8 mouse cellular contexts compared by ENCODE assay signal in genomic region chr2:181286629-181287337, GRCm38 (mm10). TPM values are rescaled to one million over a fixed set of nuclear protein-coding genes. Genes with fewer than 3 reads are reported as not detected.
DNase-seq lines count a peak whose midpoint lies in the region; ATAC-seq and TF ChIP-seq lines count a peak whose summit lies in the region.

No protein-coding gene starts in this region.

- peaks cover 17% of the 10 kb centered on the region for H3K4me1 ChIP-seq in heart, embryonic 12.5 days (replicated peaks)
- peaks cover 4 to 5% of the 10 kb centered on the region in 2 experiments; a peak in 2 of 4 replicates for H3K4me1 ChIP-seq in ES-E14 (ENCODE audit: control insufficient read depth in 2 of 2, insufficient read depth in 2 of 2, low read length in 2 of 2, poor library complexity in 1 of 2)
- H3K4me1 ChIP-seq in forebrain, embryonic 16.5 days (replicated peaks; ENCODE audit: control insufficient read depth, insufficient read depth, low read length), result peaks cover 14% of the 10 kb centered on the region

- H3K36me3 ChIP-seq in heart, embryonic 12.5 days, result peaks cover 29% of the 10 kb centered on the region
- H3K36me3 ChIP-seq in ES-E14 (ENCODE audit: control insufficient read depth, insufficient read depth, low read length, poor library complexity, severe bottlenecking) (no peaks in the 10 kb centered on the region; the same call in 1 of the 2 replicates), macrophage (ENCODE audit: inconsistent target) (0 out of 2 replicates have a peak, but pooled peaks cover 4% of the 10 kb centered on the region)
- H3K36me3 ChIP-seq in forebrain, embryonic 16.5 days (ENCODE audit: control insufficient read depth, insufficient read depth), result no peaks in the 10 kb centered on the region

- peak overlapping the region; percentile 78 for H3K9ac ChIP-seq in heart, embryonic 12.5 days
- peak overlapping the region; percentile 100 for H3K9ac ChIP-seq in ES-E14 (ENCODE audit: insufficient read depth, low read depth, low read length, poor library complexity, severe bottlenecking)
- peak overlapping the region; percentile 90 for H3K9ac ChIP-seq in forebrain, embryonic 16.5 days (replicated peaks; ENCODE audit: low read depth, low read length)

- H3K79me2 ChIP-seq in macrophage (ENCODE audit: inconsistent target), result peaks cover 77% of the 10 kb centered on the region

- in situ Hi-C loops in ES-E14 (cut with MboI; ENCODE audit: low sequenced_read_pairs in 2 of 2, unreplicated experiment in 2 of 2), result no loop called here

- DNase-seq in heart, postnatal 25 days (ENCODE audit: low spot score), result no peak
- DNase-seq in ES-E14 (ENCODE audit: low read depth, low spot score), result no peak
- DNase-seq in frontal cortex, postnatal 25 days (ENCODE audit: low spot score in 2 of 2), result no peak
- no peak for DNase-seq in gastrocnemius, postnatal 25 days
- DNase-seq in cerebellum, adult 11-12 months, result no peak

- no peak for ATAC-seq in heart, embryonic 12.5 days (ENCODE audit: insufficient number of reproducible peaks, low FRiP score)
- no peak for ATAC-seq in forebrain, embryonic 16.5 days

- no peaks in the 10 kb centered on the region for H3K9me3 ChIP-seq in heart, embryonic 12.5 days (replicated peaks)
- no peaks in the 10 kb centered on the region for H3K9me3 ChIP-seq in ES-E14 (ENCODE audit: control insufficient read depth, insufficient read depth, low read depth, low read length)
- H3K9me3 ChIP-seq in forebrain, embryonic 16.5 days (ENCODE audit: control insufficient read depth, low read length), result no peaks in the 10 kb centered on the region

- intact Hi-C loops in heart, postnatal 25 days (cut with DNase I), result loop anchor here (2.0 to 5.0 kb wide), 2 partner anchors 44 to 100 kb away; partner anchors contain the start of genes Helz2 and Ppdpf

- H3K27me3 ChIP-seq in heart, embryonic 12.5 days (replicated peaks), result no peaks in the 10 kb centered on the region
- no peaks in the 10 kb centered on the region for H3K27me3 ChIP-seq in forebrain, embryonic 16.5 days (replicated peaks; ENCODE audit: control insufficient read depth, insufficient read depth, low read length)

- H3K27ac ChIP-seq in heart, embryonic 12.5 days (ENCODE audit: poor library complexity, severe bottlenecking), result peak overlapping the region; percentile 95
- H3K27ac ChIP-seq in ES-E14 (ENCODE audit: insufficient read depth, low read depth, low read length, poor library complexity, severe bottlenecking) (peak overlapping the region; percentile 99), macrophage (peak overlapping the region; percentile 89)
- H3K27ac ChIP-seq in forebrain, embryonic 16.5 days (ENCODE audit: low read length), result peak overlapping the region; percentile 98

- peak overlapping the region; percentile 67 for H3K4me2 ChIP-seq in heart, embryonic 12.5 days
- H3K4me2 ChIP-seq in forebrain, embryonic 16.5 days (ENCODE audit: low read length), result peak overlapping the region; percentile 75

- 52% methylated on average over 6 of the region's 6 CpGs for WGBS in heart, embryonic 12.5 days
- WGBS in forebrain, embryonic 16.5 days, result 56% methylated on average over 6 of the region's 6 CpGs
- 43% methylated on average over 6 of the region's 6 CpGs for WGBS in macrophage (ENCODE audit: missing documents)

- H3K4me3 ChIP-seq in heart, embryonic 12.5 days, result peak overlapping the region; percentile 56
- H3K4me3 ChIP-seq in ES-E14 (ENCODE audit: insufficient read depth in 1 of 2, low read depth in 1 of 2, low read length in 2 of 2, poor library complexity in 1 of 2, severe bottlenecking in 1 of 2) (peak overlapping the region; percentile 95 to 98), macrophage (ENCODE audit: inconsistent target) (peak overlapping the region; percentile 69)
- peak overlapping the region; percentile 77 for H3K4me3 ChIP-seq in forebrain, embryonic 16.5 days (replicated peaks; ENCODE audit: low read length)

TF ChIP-seq in ES-E14, 5 proteins besides CTCF, POLR2A, EP300 and RAD21:
- TF ChIP-seq CHD2 (IDR thresholded peaks at IDR 0.05; ENCODE audit: low read depth, low read length), result no peak
- TF ChIP-seq ZC3H11A (IDR thresholded peaks at IDR 0.05; ENCODE audit: borderline replicate concordance, low read depth, low read length), result no peak
- no peak for TF ChIP-seq HCFC1 (IDR thresholded peaks at IDR 0.05; ENCODE audit: borderline replicate concordance, insufficient read depth, low read length)
- no peak for TF ChIP-seq ZNF384 (IDR thresholded peaks at IDR 0.05; ENCODE audit: low read depth, low read length)
- TF ChIP-seq MAFK (IDR thresholded peaks at IDR 0.05; ENCODE audit: insufficient read depth, low read depth, low read length), result no peak

RNA-seq across cellular contexts. Expression of gene Gmeb2, which starts 1.1 kb away (rescaled TPM):
- polyA plus RNA-seq in heart, embryonic 12.5 days (2016; fragmentation: Nextera tagmentation; extraction: Ambion mirVana), result 10.3 and 10.7 TPM in 2 replicates
- total RNA-seq in heart, postnatal 25 days (2021), result 10 to 100 TPM in 1 of 2 experiments, 1 to 10 TPM in 1; 8.5 to 10.5 TPM
- total RNA-seq in ES-E14 (2012; rRNA removed), result 15.2 and 16.4 TPM in 2 replicates
- 22.0 and 22.7 TPM in 2 replicates for polyA plus RNA-seq in forebrain, embryonic 16.5 days (2015; fragmentation: Nextera tagmentation; extraction: Ambion mirVana)
- total RNA-seq in macrophage (2018; cell fraction: chromatin; rRNA removed), result 100 to 1,000 TPM in 6 of 26 experiments, 10 to 100 TPM in 20; 44.2 to 154 (median 63.9) TPM
- total RNA-seq in macrophage (2018; cell fraction: cytosol; rRNA removed), result 10 to 100 TPM; 10.3 to 28.8 (median 12.7) TPM
- 100 to 1,000 TPM in 2 of 26 experiments, 10 to 100 TPM in 24; 27.3 to 108 (median 45.0) TPM for total RNA-seq in macrophage (2018; cell fraction: nucleus; rRNA removed)
- 8.9 to 11.2 TPM (median 10.8 TPM) in 3 replicates for polyA plus RNA-seq in macrophage (2018)
- total RNA-seq in gastrocnemius, postnatal 25 days (2021), result 1 to 10 TPM; 6.1 to 6.3 TPM

RNA-seq across cellular contexts. Expression of gene Stmn3, which starts 27.5 kb away (rescaled TPM):
- polyA plus RNA-seq in heart, embryonic 12.5 days (2016; fragmentation: Nextera tagmentation; extraction: Ambion mirVana), result 0.45 and 0.80 TPM in 2 replicates
- total RNA-seq in heart, postnatal 25 days (2021), result under 1 TPM; 0.45 to 0.52 TPM
- 7.9 and 8.6 TPM in 2 replicates for total RNA-seq in ES-E14 (2012; rRNA removed)
- polyA plus RNA-seq in forebrain, embryonic 16.5 days (2015; fragmentation: Nextera tagmentation; extraction: Ambion mirVana), result 899 and 1,155 TPM in 2 replicates
- not detected for total RNA-seq in macrophage (2018; cell fraction: chromatin; rRNA removed)
- under 1 TPM in 1 of 26 experiments, not detected in 25; 0.14 TPM for total RNA-seq in macrophage (2018; cell fraction: cytosol; rRNA removed)
- total RNA-seq in macrophage (2018; cell fraction: nucleus; rRNA removed), result not detected
- polyA plus RNA-seq in macrophage (2018), result not detected in 3 replicates
- total RNA-seq in gastrocnemius, postnatal 25 days (2021), result under 1 TPM in 1 of 2 experiments, not detected in 1; 0.32 TPM

RNA-seq across cellular contexts. Expression of gene Rtel1, which starts 32.8 kb away (rescaled TPM):
- polyA plus RNA-seq in heart, embryonic 12.5 days (2016; fragmentation: Nextera tagmentation; extraction: Ambion mirVana), result 29.0 and 30.0 TPM in 2 replicates
- total RNA-seq in heart, postnatal 25 days (2021), result 10 to 100 TPM; 13.2 to 13.4 TPM
- total RNA-seq in ES-E14 (2012; rRNA removed), result 133 and 209 TPM in 2 replicates
- polyA plus RNA-seq in forebrain, embryonic 16.5 days (2015; fragmentation: Nextera tagmentation; extraction: Ambion mirVana), result 35.3 and 42.5 TPM in 2 replicates
- 10 to 100 TPM; 26.1 to 96.4 (median 60.6) TPM for total RNA-seq in macrophage (2018; cell fraction: chromatin; rRNA removed)
- 1 to 10 TPM; 2.9 to 8.1 (median 4.3) TPM for total RNA-seq in macrophage (2018; cell fraction: cytosol; rRNA removed)
- total RNA-seq in macrophage (2018; cell fraction: nucleus; rRNA removed), result 10 to 100 TPM in 25 of 26 experiments, 1 to 10 TPM in 1; 9.9 to 80.6 (median 30.5) TPM
- 4.9 to 9.2 TPM (median 5.3 TPM) in 3 replicates for polyA plus RNA-seq in macrophage (2018)
- 10 to 100 TPM in 1 of 2 experiments, 1 to 10 TPM in 1; 9.9 to 14.9 TPM for total RNA-seq in gastrocnemius, postnatal 25 days (2021)

RNA-seq across cellular contexts. Expression of gene Helz2, which starts 45.0 kb away (rescaled TPM):
- 1.7 and 1.9 TPM in 2 replicates for polyA plus RNA-seq in heart, embryonic 12.5 days (2016; fragmentation: Nextera tagmentation; extraction: Ambion mirVana)
- total RNA-seq in heart, postnatal 25 days (2021), result 1 to 10 TPM; 8.4 to 9.5 TPM
- 2.2 and 3.4 TPM in 2 replicates for total RNA-seq in ES-E14 (2012; rRNA removed)
- 0.42 and 0.51 TPM in 2 replicates for polyA plus RNA-seq in forebrain, embryonic 16.5 days (2015; fragmentation: Nextera tagmentation; extraction: Ambion mirVana)
- total RNA-seq in macrophage (2018; cell fraction: chromatin; rRNA removed), result 1,000 to 10,000 TPM in 4 of 26 experiments, 100 to 1,000 TPM in 20, 10 to 100 TPM in 2; 71.2 to 1,391 (median 498) TPM
- total RNA-seq in macrophage (2018; cell fraction: cytosol; rRNA removed), result 100 to 1,000 TPM in 7 of 26 experiments, 10 to 100 TPM in 19; 12.2 to 132 (median 71.4) TPM
- 100 to 1,000 TPM in 23 of 26 experiments, 10 to 100 TPM in 3; 56.0 to 897 (median 370) TPM for total RNA-seq in macrophage (2018; cell fraction: nucleus; rRNA removed)
- polyA plus RNA-seq in macrophage (2018), result 7.5 to 22.5 TPM (median 16.8 TPM) in 3 replicates
- 1 to 10 TPM; 2.5 to 3.4 TPM for total RNA-seq in gastrocnemius, postnatal 25 days (2021)
